ENCODE assay signal across 33 mouse cellular contexts in the genomic region with DNA sequence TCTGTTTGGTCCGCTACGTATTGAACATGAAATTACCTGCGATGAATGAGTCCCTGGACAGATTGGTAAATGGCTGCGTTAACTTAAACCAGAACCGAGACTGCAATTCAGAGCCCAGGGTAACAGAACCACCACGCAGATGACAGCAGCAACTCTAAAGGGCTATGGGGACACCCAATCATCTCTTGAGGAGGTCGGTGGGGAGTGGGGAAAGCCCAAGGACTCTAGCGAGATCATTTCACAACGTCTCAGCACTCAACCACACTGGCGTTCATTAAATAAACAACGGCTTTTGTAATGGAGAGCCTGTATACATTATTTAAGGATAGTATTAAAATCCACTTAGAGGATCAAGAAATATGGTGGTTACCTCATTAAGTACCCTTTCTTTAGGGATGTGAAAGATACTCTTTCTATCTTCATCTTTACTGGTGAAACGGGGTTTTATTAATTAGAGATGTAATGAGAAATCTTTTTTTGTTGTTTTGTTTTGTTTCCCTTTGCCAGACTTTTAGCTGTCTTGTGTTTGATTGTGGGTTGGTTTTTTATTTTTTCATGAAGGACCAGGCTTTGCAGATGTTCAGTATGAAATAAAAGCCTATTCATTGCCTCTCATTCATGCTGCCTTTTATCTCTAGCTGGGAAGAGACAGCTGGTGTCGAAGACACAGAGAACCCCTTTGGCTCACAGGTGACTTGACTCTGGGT. TPM values are rescaled to one million over a fixed set of nuclear protein-coding genes. Genes with fewer than 3 reads are reported as not detected.
DNase-seq lines count a peak whose midpoint lies in the region; ATAC-seq and TF ChIP-seq lines count a peak whose summit lies in the region.
"Had no signal": no experiment of that assay in that cellular context is flagged by ENCODE, and none has a peak within 500 bp of the region (broad histone marks: within the 10 kb centered on the region; RNA-seq: fewer than 3 reads in every experiment).

No protein-coding gene starts in this region.

- TF ChIP-seq RAD21 in MEL (IDR thresholded peaks at IDR 0.05; ENCODE audit: low read depth, low read length): no peak

- peaks cover 33% of the 10 kb centered on the region for H3K79me2 ChIP-seq in MEL (ENCODE audit: control insufficient read depth, insufficient read depth, low read length, poor library complexity)

- TF ChIP-seq POLR2A in MEL (IDR thresholded peaks at IDR 0.05; ENCODE audit: control insufficient read depth in 1 of 2, insufficient read depth in 1 of 2, low read depth in 1 of 2, low read length in 2 of 2, poor library complexity in 1 of 2): no peak
- TF ChIP-seq POLR2A in bone marrow, adult 2 months (IDR thresholded peaks at IDR 0.05; ENCODE audit: borderline replicate concordance, control insufficient read depth, low read depth, low read length): no peak

- no peaks in the 10 kb centered on the region for H3K36me3 ChIP-seq in lung, embryonic 15.5 days
- peaks cover 4 to 71% of the 10 kb centered on the region in 2 experiments for H3K36me3 ChIP-seq in MEL (ENCODE audit: control insufficient read depth in 1 of 2, insufficient read depth in 2 of 2, low read length in 2 of 2)
- no peaks in the 10 kb centered on the region for H3K36me3 ChIP-seq in liver, embryonic 15.5 days (replicated peaks)
- H3K36me3 ChIP-seq: embryonic facial prominence, embryonic 12.5 days; hindbrain, embryonic 12.5 days; intestine, embryonic 15.5 days; limb, embryonic 10.5 days; limb, embryonic 15.5 days; midbrain, embryonic 12.5 days; neural tube, embryonic 13.5 days had no signal

- H3K4me3 ChIP-seq in lung, embryonic 15.5 days: no peak overlapping the region
- no peak overlapping the region for H3K4me3 ChIP-seq in MEL (ENCODE audit: control insufficient read depth in 1 of 2, insufficient read depth in 1 of 2, low read depth in 2 of 2, low read length in 2 of 2)
- no peak overlapping the region for H3K4me3 ChIP-seq in bone marrow, adult 2 months (replicated peaks; ENCODE audit: control insufficient read depth, low read depth, low read length)
- no peak overlapping the region for H3K4me3 ChIP-seq in liver, embryonic 15.5 days (replicated peaks)
- H3K4me3 ChIP-seq: embryonic facial prominence, embryonic 12.5 days; hindbrain, embryonic 12.5 days; intestine, embryonic 15.5 days; limb, embryonic 10.5 days; limb, embryonic 15.5 days; midbrain, embryonic 12.5 days; neural tube, embryonic 13.5 days had no signal

- H3K4me2 ChIP-seq in lung, embryonic 15.5 days: no peak overlapping the region
- no peak overlapping the region for H3K4me2 ChIP-seq in liver, embryonic 15.5 days
- H3K4me2 ChIP-seq: embryonic facial prominence, embryonic 12.5 days; heart, embryonic 11.5 days; hindbrain, embryonic 12.5 days; intestine, embryonic 15.5 days; limb, embryonic 15.5 days; midbrain, embryonic 12.5 days; neural tube, embryonic 13.5 days had no signal

- H3K27me3 ChIP-seq in lung, embryonic 15.5 days: no peaks in the 10 kb centered on the region
- H3K27me3 ChIP-seq in MEL (ENCODE audit: control insufficient read depth in 1 of 2, insufficient read depth in 2 of 2, low read length in 2 of 2): no peaks in the 10 kb centered on the region
- no peaks in the 10 kb centered on the region for H3K27me3 ChIP-seq in liver, embryonic 15.5 days
- H3K27me3 ChIP-seq: CH12.LX; embryonic facial prominence, embryonic 12.5 days; hindbrain, embryonic 12.5 days; limb, embryonic 15.5 days; midbrain, embryonic 12.5 days; neural tube, embryonic 13.5 days; Patski had no signal

- H3K4me1 ChIP-seq in lung, embryonic 15.5 days: peaks cover 7% of the 10 kb centered on the region
- peaks cover 34 to 66% of the 10 kb centered on the region in 2 experiments for H3K4me1 ChIP-seq in MEL (ENCODE audit: control insufficient read depth in 1 of 2, insufficient read depth in 2 of 2, low read length in 2 of 2)
- H3K4me1 ChIP-seq in bone marrow, adult 2 months (ENCODE audit: control insufficient read depth, insufficient read depth, low read length): peaks cover 6% of the 10 kb centered on the region
- H3K4me1 ChIP-seq in liver, embryonic 15.5 days (replicated peaks): peaks cover 37% of the 10 kb centered on the region
- H3K4me1 ChIP-seq: embryonic facial prominence, embryonic 12.5 days; midbrain, embryonic 12.5 days had no signal

- peak in 1 of 2 experiments; percentile 2; a peak in 1 of 4 replicates for TF ChIP-seq EP300 in MEL (IDR thresholded peaks at IDR 0.05; ENCODE audit: low read depth in 1 of 2, low read length in 2 of 2)

- DNase-seq in lung, postnatal 10 days: no peak
- no peak for DNase-seq in MEL (ENCODE audit: low read depth, low spot score)
- DNase-seq in gastrocnemius, postnatal 4 days (ENCODE audit: low spot score in 2 of 2): no peak
- no peak for DNase-seq in urinary bladder, postnatal 4 days (ENCODE audit: low spot score in 2 of 2)
- DNase-seq: adrenal gland, postnatal 14 days; cerebellum, adult 2 months; cerebellum, postnatal 25 days; embryo, embryonic 11 days; gastrocnemius, postnatal 10 days; heart, adult 11 months; heart, postnatal 36 days; kidney, adult 8-10 months; kidney, postnatal 4 days; layer of hippocampus, adult 9-11 months; right cerebral cortex, postnatal 4 days had no signal

- no peak overlapping the region for H3K9ac ChIP-seq in lung, embryonic 15.5 days
- H3K9ac ChIP-seq in MEL (ENCODE audit: control insufficient read depth, low read depth, low read length, poor library complexity, severe bottlenecking): peak overlapping the region; percentile 31
- H3K9ac ChIP-seq in liver, embryonic 15.5 days: no peak overlapping the region
- H3K9ac ChIP-seq: embryonic facial prominence, embryonic 12.5 days; hindbrain, embryonic 12.5 days; intestine, embryonic 15.5 days; limb, embryonic 15.5 days; midbrain, embryonic 12.5 days; neural tube, embryonic 13.5 days had no signal

- 62% methylated on average over 13 of the region's 13 CpGs for WGBS in lung, embryonic 15.5 days
- WGBS in bone marrow, adult 2 months: 49% methylated on average over 13 of the region's 13 CpGs
- 64% methylated on average over 13 of the region's 13 CpGs for WGBS in liver, embryonic 15.5 days (ENCODE audit: insufficient replicate concordance)

- no peak for TF ChIP-seq CTCF in MEL (IDR thresholded peaks at IDR 0.05 in 2 of 3, conservative IDR thresholded peaks at IDR 0.05 in 1 of 3; ENCODE audit: control insufficient read depth in 1 of 3, insufficient read depth in 1 of 3, low read depth in 2 of 3, low read length in 3 of 3, poor library complexity in 1 of 3, severe bottlenecking in 1 of 3)
- TF ChIP-seq CTCF in bone marrow, adult 2 months (IDR thresholded peaks at IDR 0.05; ENCODE audit: control insufficient read depth, insufficient read depth, low read length): no peak

- peak; percentile 19; the same call in 1 of the 2 replicates for ATAC-seq in lung, embryonic 15.5 days (ENCODE audit: borderline replicate concordance, extremely low read depth, low FRiP score, low TSS enrichment)
- ATAC-seq in liver, embryonic 15.5 days (ENCODE audit: insufficient read depth): no peak
- ATAC-seq in cerebellum, adult (ENCODE audit: insufficient number of reproducible peaks, low FRiP score, low TSS enrichment): no peak
- ATAC-seq: forebrain, embryonic 16.5 days; hindbrain, postnatal 0 days; Patski had no signal

- H3K27ac ChIP-seq in lung, embryonic 15.5 days: no peak overlapping the region
- peak overlapping the region; percentile 99 for H3K27ac ChIP-seq in MEL (ENCODE audit: control insufficient read depth, low read depth, low read length)
- H3K27ac ChIP-seq in bone marrow, adult 2 months (ENCODE audit: control insufficient read depth, insufficient read depth, low read depth, low read length, poor library complexity): peak overlapping the region; percentile 55
- H3K27ac ChIP-seq in liver, embryonic 15.5 days (replicated peaks): peak overlapping the region; percentile 59; the same call in 1 of the 2 replicates
- H3K27ac ChIP-seq: embryonic facial prominence, embryonic 12.5 days; hindbrain, embryonic 12.5 days; hindbrain, postnatal 0 days; intestine, embryonic 15.5 days; kidney, postnatal 0 days; limb, embryonic 10.5 days; limb, embryonic 15.5 days; midbrain, embryonic 12.5 days; neural tube, embryonic 13.5 days had no signal

- H3K9me3 ChIP-seq in lung, embryonic 15.5 days: no peaks in the 10 kb centered on the region
- H3K9me3 ChIP-seq in MEL (replicated peaks; ENCODE audit: insufficient read depth, low read length): no peaks in the 10 kb centered on the region
- no peaks in the 10 kb centered on the region for H3K9me3 ChIP-seq in liver, embryonic 15.5 days (replicated peaks)
- H3K9me3 ChIP-seq: embryonic facial prominence, embryonic 12.5 days; hindbrain, embryonic 12.5 days; intestine, embryonic 15.5 days; limb, embryonic 10.5 days; limb, embryonic 15.5 days; midbrain, embryonic 12.5 days; neural tube, embryonic 13.5 days had no signal

TF ChIP-seq in MEL, 35 proteins besides CTCF, POLR2A, EP300 and RAD21:
- peak; percentile 33; the same call in 1 of the 2 replicates for TF ChIP-seq TAL1 (IDR thresholded peaks at IDR 0.05; ENCODE audit: low read length)
- peak; percentile 81 for TF ChIP-seq ETS1 (IDR thresholded peaks at IDR 0.05; ENCODE audit: low read depth, low read length)
- TF ChIP-seq GATA1 (IDR thresholded peaks at IDR 0.05; ENCODE audit: low read depth, low read length): peak; percentile 46
- no peak for TF ChIP-seq CHD2 (IDR thresholded peaks at IDR 0.05; ENCODE audit: low read length)
- no peak for TF ChIP-seq USF2 (IDR thresholded peaks at IDR 0.05; ENCODE audit: borderline replicate concordance in 1 of 2, insufficient read depth in 1 of 2, low read depth in 1 of 2, low read length in 2 of 2)
- peak; percentile 61 for TF ChIP-seq ZNF384 (IDR thresholded peaks at IDR 0.05; ENCODE audit: low read depth, low read length)
- TF ChIP-seq CHD1 (IDR thresholded peaks at IDR 0.05; ENCODE audit: low read depth, low read length): peak; percentile 75; the same call in 1 of the 2 replicates

RNA-seq across cellular contexts. Expression of a gene that starts 12.2 kb away (rescaled TPM):
- 0.81 and 1.0 TPM in 2 replicates for polyA plus RNA-seq in lung, embryonic 15.5 days (2015; fragmentation: Nextera tagmentation; extraction: Ambion mirVana)
- total RNA-seq in MEL (2012; rRNA removed): 9.0 and 9.4 TPM in 2 replicates
- 10 to 100 TPM in 1 of 2 experiments, not detected in 1; 13.3 TPM for polyA plus RNA-seq in MEL (2012; ENCODE audit: insufficient read depth in 1 of 2, insufficient read length in 2 of 2, low read depth in 1 of 2, low replicate concordance in 2 of 2, missing spikeins in 1 of 2)
- polyA plus RNA-seq in bone marrow, adult 2 months (2011; ENCODE audit: insufficient read depth, insufficient read length, low replicate concordance, missing spikeins): 6.6 and 16.4 TPM in 2 replicates
- 0.24 and 0.32 TPM in 2 replicates for polyA plus RNA-seq in liver, embryonic 15.5 days (2015; fragmentation: Nextera tagmentation; extraction: Ambion mirVana)
- total RNA-seq in gastrocnemius, postnatal 4 days (2021): 1 to 10 TPM; 7.6 to 8.6 TPM
- polyA plus RNA-seq: C2C12 had no signal
